Comparison of ENCODE assay signal across 25 mouse cellular contexts in genomic region chr5:129664090-129664489, GRCm38 (mm10). TPM values are rescaled to one million over a fixed set of nuclear protein-coding genes. Genes with fewer than 3 reads are reported as not detected.
"Had no signal": no experiment of that assay in that cellular context is flagged by ENCODE, and none has a peak within 500 bp of the region (broad histone marks: within the 10 kb centered on the region; RNA-seq: fewer than 3 reads in every experiment).

No protein-coding gene starts in this region.

- H3K4me2 ChIP-seq: lung, embryonic 15.5 days; midbrain, embryonic 11.5 days; midbrain, embryonic 13.5 days; midbrain, embryonic 15.5 days; neural tube, embryonic 13.5 days; stomach, embryonic 15.5 days had no signal

- ATAC-seq: lung, postnatal 0 days; midbrain, embryonic 13.5 days; midbrain, embryonic 15.5 days had no signal

- H3K9ac ChIP-seq: lung, embryonic 15.5 days; midbrain, embryonic 13.5 days; midbrain, embryonic 15.5 days; neural tube, embryonic 13.5 days; stomach, embryonic 15.5 days had no signal

- H3K27ac ChIP-seq: lung, embryonic 15.5 days; macrophage; midbrain, embryonic 13.5 days; midbrain, embryonic 15.5 days; neural tube, embryonic 13.5 days; stomach, embryonic 15.5 days; stomach, postnatal 0 days had no signal

- H3K27me3 ChIP-seq: lung, embryonic 15.5 days; megakaryocyte, embryonic 14.5 days; midbrain, embryonic 13.5 days; midbrain, embryonic 15.5 days; neural tube, embryonic 13.5 days; stomach, embryonic 15.5 days had no signal

- H3K9me3 ChIP-seq: lung, embryonic 15.5 days; megakaryocyte, embryonic 14.5 days; midbrain, embryonic 13.5 days; midbrain, embryonic 15.5 days; neural tube, embryonic 13.5 days; stomach, embryonic 15.5 days had no signal

- H3K4me3 ChIP-seq: lung, embryonic 15.5 days; megakaryocyte, embryonic 14.5 days; midbrain, embryonic 13.5 days; midbrain, embryonic 15.5 days; neural tube, embryonic 13.5 days; stomach, embryonic 15.5 days had no signal

- H3K36me3 ChIP-seq: stomach, embryonic 15.5 days had no signal

- DNase-seq: lung, adult 2 months; lung, postnatal 14 days; lung, postnatal 36 days; right cerebral cortex, postnatal 14 days; thymus, adult 2 months; thymus, postnatal 25 days; thymus, postnatal 4 days had no signal

- H3K4me1 ChIP-seq: stomach, embryonic 15.5 days had no signal

RNA-seq across cellular contexts. Expression of gene Sept14, which starts 44.2 kb away (rescaled TPM):
- total RNA-seq: megakaryocyte progenitor cell, adult 5-6 weeks; midbrain, postnatal 0 days; monocyte, adult 5-6 weeks; neutrophil, adult 5-6 weeks had no signal
- polyA plus RNA-seq: liver, embryonic 16.5 days; lung, adult 2 months; lung, embryonic 15.5 days; lung, postnatal 0 days; macrophage; midbrain, embryonic 11.5 days; midbrain, embryonic 13.5 days; midbrain, embryonic 15.5 days; midbrain, postnatal 0 days; neural tube, embryonic 11.5 days; neural tube, embryonic 13.5 days; spleen, adult 2 months; stomach, embryonic 15.5 days; stomach, postnatal 0 days; urinary bladder, adult 2 months had no signal
